Mouse (Mus musculus): Measurements from ENCODE around the gene Hcar1. TPM values are rescaled to one million over a fixed set of nuclear protein-coding genes. Genes with fewer than 3 reads are reported as not detected.

Gene Hcar1
- polyA plus RNA-seq, 1 experiment: 1.1 TPM

DNA sequence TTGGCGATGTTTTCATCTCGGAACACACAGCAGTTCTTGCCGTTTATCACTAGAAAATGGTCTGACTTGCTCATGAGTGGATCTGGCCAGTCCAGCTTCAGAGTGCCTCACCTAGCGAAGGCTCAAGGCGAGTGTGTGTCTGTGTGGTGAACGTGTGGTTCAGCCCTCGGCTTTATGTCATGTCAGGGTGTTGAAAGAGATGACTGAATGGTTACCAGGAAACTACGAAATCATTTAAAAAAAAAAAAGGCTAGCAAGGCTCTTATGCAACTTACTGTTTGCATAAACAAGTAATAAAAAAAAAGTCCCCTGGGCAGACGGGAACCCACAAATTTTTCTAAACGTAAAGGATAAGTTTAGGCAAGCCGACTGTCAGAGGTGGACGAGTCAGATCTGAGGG is 14.5 kb downstream of the Hcar1 start, which contains the start of gene Hcar2:
Gene Hcar2, minus strand, starts transcription at position 135 of the 400 bp plus-strand sequence.
- no peak for DNase-seq (ENCODE audit: extremely low spot score in 1 of 2, low spot score in 1 of 2)

DNA sequence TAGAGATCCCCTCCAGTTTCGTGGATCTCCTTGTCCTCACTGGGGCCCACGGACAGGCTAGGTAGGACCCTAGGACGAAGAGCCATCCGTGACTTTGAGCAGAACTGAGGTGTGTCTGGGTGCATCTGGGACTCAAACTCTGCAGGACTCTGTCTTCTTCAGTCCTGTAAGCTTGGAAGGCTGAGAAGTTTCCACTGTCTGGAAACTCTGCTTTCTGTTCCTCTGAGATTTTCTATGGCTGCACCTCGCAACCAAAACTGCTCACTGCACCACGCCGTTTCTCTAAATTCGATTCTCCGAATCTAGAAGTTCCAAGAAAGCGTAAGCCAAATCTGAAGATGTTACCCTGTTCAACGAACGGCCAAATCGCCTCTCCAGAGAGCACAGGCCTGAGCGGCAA is 15.9 kb downstream of the Hcar1 start:
- no peak for DNase-seq (ENCODE audit: extremely low spot score in 1 of 2, low spot score in 1 of 2)

DNA sequence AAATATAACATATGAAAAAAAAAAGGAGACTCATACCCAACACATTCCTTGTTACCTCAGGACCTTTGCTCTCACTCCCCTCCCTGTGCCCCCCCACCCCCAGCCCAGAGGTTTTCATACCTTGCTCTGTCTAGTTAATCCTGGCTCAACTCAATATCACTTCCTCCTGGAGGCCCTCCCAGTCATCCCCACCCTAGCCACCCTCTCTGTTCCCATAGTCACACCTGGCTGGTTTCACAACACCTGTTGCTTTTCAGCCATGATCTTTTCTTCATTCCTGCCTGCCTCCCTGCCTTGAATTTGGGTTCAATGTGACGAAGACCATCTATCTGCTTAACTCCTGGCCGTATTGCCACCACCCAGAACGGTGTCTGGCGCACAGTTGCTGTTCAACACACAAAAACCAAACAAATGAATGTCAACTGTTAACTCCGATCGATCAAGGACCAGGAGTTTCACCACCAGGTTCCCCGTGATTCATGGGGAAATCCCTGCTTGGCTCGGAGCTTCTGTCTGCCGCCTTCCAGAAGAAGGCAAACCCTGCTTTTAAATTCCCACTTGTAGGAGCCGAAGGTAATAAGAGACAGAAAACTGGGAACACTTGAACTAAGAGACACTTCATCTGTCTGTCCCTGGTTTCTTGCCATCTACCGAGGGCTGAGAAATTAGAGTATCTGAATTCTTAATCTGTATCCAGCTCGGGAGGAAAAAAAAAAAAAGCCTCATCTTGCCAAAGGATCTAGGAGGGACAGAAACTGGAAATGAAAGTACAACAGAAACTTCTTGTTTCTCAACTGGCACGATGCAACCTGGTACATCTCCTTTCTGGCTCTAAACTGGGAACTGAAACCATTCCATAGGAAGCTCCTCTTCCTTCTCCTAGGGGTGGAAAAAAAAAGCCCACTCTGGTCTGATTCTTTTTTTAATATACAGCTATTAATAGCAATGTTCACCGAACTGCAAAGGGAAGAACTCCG is 17.2 kb downstream of the Hcar1 start:
- DNase-seq (ENCODE audit: extremely low spot score in 1 of 2, low spot score in 1 of 2): peak in 1 of 2 experiments; percentile 8

DNA sequence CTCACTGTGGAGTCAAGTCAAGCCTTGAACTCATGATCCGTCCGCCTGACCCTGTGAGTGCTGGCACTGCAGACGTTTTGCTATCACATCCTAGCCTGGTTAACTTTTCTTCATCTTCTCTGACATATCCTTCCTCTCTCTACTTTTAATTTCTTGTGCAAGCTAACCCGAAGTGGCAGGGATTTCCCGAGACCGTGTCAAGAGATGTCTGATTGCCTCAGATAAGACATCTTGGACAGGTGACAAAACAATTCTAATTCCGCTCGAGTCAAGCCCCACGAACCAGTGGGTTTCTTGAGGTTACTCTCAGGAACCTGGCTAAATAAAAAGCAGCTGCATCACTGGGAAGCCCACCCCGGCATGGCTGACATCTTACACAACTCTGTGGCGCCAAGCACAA is 21.0 kb downstream of the Hcar1 start:
- no peak for DNase-seq (ENCODE audit: extremely low spot score in 1 of 2, low spot score in 1 of 2)

DNA sequence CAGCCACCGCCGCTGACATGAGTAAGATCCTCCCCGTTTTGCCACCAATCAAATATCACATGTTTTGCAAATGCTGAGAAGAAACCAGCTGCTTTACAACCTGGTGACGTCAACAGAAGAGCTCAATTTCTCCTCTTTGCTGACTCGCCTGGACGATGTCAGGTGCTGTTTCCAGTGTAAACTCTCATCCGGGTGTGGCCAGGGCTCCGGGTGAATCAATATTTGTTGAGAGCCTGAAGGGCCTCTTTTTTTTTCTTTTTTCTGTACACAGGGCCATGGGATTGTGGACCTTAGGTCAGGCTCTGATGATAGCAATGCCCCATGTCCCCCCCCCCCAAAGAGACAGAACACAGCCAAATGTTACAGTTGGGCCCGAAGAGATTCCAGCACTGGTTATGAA is 25.3 kb downstream of the Hcar1 start:
- DNase-seq (ENCODE audit: extremely low spot score in 1 of 2, low spot score in 1 of 2): no peak

DNA sequence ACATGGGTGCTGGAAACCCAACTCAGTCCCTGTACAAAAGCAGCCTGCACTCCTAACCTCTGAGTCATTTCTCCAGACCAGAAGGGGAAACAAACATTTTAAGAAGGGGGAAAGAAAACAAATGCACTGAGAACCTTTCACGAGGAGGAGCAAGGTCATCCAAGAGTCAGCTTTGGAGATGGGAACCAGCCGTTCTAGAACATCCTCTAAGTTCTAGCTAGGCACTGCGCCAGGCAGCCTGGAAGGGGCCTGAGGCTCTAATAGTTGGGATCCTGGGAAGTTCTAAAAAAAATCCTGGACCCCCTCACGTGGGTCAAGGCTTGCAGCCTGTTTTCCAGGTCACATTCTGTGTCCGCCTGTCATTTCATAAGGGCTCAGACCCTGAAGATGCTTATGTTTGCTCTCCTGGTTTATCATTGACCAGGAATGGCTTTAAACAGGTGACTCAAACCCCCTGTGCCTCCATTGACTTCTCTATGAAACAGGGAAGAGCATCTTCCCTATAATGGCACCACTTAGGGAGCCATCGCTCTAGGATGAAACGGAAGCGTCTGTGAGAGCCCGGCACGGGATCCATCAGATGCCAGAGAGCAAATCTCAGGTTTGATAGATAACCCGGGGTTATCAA is 25.8 kb downstream of the Hcar1 start:
- DNase-seq (ENCODE audit: extremely low spot score in 1 of 2, low spot score in 1 of 2): no peak

DNA sequence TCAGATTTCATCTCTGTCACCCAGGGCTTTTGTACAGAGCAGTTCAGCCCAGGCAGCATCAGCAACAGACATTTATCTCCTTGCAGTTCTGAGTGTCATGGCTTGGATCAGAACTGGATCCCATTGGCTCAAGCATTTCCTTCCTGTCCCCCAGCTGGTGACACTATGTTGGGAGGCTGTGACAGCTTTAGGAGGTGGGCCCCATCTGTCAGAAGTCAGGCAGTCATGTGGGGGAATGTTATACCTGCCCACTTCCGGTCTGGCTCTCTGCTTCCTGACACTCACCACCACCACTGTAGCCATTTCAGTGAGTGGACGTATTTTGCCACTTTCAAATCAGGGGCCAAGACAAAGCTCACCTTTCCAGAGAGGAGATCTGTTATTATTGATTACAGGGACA is 28.4 kb downstream of the Hcar1 start:
- no peak for DNase-seq (ENCODE audit: extremely low spot score in 1 of 2, low spot score in 1 of 2)

DNA sequence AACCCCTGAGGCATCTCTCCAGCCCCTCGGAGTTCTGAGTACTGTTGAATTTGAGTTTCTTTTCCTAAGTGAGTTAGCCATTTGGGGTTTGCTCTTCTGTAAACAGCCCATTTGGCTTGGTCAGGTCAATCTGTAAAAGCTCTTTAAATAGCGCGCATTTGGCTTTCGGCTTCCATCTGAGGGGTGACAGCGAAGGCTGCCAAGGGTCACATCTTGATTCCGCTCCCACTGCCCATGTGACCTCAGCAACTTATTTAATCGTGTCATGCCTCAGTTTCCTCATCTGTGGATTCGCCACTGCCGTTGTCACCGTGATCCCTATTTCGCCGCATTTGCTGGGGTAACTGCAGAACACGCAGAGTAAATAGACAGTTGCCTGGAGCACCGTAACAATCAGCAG is 35.5 kb downstream of the Hcar1 start:
- DNase-seq (ENCODE audit: extremely low spot score in 1 of 2, low spot score in 1 of 2): no peak

DNA sequence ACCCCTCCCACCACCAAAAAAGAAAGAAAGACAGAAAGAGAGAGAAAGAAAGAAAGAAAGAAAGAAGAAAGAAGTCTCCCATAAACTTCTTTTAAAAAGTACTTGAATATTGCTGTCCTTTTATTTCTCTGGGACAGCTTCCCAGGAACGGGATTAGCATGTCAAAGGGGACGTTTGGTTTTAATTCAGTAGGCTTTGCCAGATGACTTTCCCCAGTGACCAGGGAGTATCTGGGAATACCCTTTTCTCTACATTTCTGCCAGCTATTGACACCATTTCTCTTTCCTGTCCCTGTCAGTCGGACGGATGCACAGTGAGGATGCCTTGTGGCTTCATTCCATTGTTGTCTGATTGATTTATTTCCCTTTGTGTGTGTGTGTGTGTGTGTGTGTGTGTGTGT is 36.0 kb downstream of the Hcar1 start:
- DNase-seq (ENCODE audit: extremely low spot score in 1 of 2, low spot score in 1 of 2): no peak

DNA sequence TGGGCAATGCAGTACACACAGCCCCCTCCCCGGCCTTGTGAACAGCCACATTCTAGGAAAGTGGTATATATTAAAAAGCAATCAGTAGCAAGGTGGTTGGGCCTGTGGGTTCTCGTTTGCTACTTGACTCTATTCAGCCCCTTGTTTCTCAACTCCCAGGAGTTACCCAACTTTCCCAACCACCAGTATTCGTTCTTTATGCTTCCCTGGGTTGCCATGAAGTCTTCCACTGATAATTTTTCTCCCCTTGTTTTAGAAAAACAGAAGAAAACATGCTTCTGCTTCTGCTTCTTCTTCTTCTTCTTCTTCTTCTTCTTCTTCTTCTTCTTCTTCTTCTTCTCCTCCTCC is 36.9 kb downstream of the Hcar1 start:
- DNase-seq (ENCODE audit: extremely low spot score in 1 of 2, low spot score in 1 of 2): no peak

DNA sequence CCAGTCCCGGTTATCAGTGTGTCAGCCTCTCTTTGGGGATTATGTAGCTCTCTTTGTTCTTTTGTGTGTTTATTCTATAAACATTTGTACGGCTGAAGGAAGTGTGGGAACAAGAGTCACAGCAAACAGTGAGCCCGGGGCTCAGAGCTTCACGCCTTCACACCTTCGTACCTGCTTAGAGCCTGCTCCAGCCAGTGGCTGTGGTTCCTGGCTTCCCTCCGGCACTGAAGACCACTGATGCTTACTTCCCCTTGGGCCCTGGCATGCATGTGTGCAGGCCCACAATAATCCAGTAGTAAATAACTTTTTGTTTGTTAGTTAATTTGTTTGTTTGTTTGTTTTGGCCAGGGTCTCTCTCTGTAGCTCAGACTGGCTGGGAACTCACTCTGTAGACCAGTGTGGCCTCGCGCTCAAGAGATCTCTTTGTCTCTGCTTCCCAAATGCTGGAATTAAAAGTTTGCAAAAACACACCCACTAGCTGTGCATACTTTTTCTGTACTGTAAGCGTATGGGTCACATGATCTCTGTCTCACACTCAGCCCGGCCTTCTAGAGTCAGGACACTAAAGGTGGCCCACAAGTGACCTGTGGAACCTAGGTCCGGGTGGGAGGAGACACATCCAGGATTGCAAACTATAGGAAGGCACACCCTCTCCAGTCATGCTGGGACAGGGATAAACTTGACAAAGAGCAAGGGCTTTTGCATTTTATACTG is 37.4 kb downstream of the Hcar1 start:
- DNase-seq (ENCODE audit: extremely low spot score in 1 of 2, low spot score in 1 of 2): no peak

DNA sequence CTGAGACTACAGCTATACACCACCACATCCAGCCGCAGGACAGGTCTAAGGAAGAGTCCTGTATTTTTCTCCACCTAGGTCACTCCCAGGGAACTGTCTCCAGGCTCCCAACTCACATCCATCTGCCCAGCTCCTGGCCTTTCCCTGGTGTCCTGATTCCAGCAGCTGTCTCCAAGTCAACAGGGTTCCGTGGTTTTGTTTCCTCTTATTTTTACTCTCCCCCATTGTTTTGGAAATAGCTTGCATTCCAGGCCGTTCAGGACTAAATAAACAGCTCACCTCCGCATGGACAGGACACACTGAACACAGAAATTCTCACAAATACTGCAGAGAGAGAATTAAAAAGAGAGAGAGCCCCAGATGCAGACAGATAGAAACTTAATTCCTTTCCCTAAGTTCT is 42.4 kb downstream of the Hcar1 start:
- DNase-seq (ENCODE audit: extremely low spot score in 1 of 2, low spot score in 1 of 2): no peak

DNA sequence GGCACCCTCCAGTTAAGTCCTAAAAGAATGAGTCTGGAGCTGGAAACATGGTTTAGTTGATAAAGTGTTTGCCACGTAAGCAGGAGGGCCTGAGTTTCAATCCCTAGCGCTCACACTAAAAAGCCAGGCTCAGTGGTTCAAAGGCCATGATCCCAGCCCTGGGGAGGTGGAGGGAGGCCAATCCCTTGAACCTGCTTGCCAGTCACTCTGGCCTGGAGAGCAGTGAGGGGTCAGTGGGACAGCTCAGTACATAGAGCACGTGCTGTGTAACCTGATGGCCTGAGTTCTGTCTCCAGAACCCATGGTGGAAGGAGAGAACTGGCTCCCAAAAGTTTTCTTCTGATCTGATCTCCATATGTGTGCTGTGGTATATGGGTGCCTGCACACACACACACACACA is 45.0 kb downstream of the Hcar1 start:
- DNase-seq (ENCODE audit: extremely low spot score in 1 of 2, low spot score in 1 of 2): no peak

DNA sequence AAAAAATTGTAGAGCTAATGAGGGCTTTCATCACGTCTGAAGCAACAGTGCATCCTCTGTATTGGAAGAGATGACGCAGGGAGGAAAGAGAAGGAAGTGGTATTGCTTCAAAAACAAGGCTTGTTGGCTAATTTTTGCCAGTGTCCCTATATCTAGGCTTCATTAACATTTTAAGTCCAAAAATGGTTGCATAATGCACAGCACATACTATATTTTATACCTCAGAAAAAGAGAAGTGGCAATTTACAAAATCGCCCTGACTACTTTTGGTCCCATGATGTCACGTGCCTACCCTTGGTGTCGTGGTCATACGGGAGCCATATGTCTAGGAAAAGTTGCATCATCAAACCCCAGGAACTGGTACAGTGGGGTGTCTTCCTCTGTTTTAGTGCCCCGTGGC is 47.5 kb downstream of the Hcar1 start:
- DNase-seq (ENCODE audit: extremely low spot score in 1 of 2, low spot score in 1 of 2): no peak

DNA sequence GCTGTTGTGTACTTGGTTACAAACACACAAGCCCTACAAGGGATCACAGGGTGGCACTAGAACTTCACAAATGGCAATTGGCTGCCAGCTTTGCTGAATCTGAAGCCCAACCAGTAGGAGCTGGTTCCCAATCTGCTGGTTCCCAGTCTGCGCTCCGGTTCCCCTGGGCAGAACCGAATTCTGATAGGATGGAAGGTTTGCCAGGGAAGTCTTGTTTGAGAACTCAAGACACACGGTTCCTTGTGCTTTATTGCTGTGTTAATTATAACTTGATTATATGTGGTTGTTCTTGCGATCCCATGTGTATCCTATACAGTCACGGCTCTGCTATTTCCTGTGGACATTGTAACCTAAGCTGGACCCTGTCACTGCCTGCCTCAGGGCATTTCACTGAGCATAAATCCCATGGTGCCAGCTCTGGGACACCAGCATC is 52.1 kb downstream of the Hcar1 start:
- peak in 1 of 2 experiments; percentile 52 for DNase-seq (ENCODE audit: extremely low spot score in 1 of 2, low spot score in 1 of 2)

Other genes with a start within 250 kb of the Hcar1 start
- gene Clip1, start 195.4 kb downstream of the Hcar1 start, polyA plus RNA-seq (2012; rRNA removed): 85.6 and 88.1 TPM in 2 replicates
- 56.0 and 61.6 TPM in 2 replicates for gene Zcchc8, start 158.9 kb downstream of the Hcar1 start, polyA plus RNA-seq (2012; rRNA removed)
- 105 and 129 TPM in 2 replicates for gene Rsrc2, start 130.6 kb downstream of the Hcar1 start, polyA plus RNA-seq (2012; rRNA removed)
- 0.60 and 0.78 TPM in 2 replicates for gene Kntc1, start 130.3 kb downstream of the Hcar1 start, polyA plus RNA-seq (2012; rRNA removed)
- 0.10 TPM in 1 of 2 replicates, not detected in the other for gene Hcar2, start 14.5 kb downstream of the Hcar1 start, polyA plus RNA-seq (2012; rRNA removed)
- 52.0 and 53.2 TPM in 2 replicates for gene Denr, start 27.2 kb upstream of the Hcar1 start, polyA plus RNA-seq (2012; rRNA removed)
- 1.3 and 1.6 TPM in 2 replicates for gene Gm43518, start 47.4 kb upstream of the Hcar1 start, polyA plus RNA-seq (2012; rRNA removed)
- 5.2 and 8.1 TPM in 2 replicates for gene Ccdc62, start 50.7 kb upstream of the Hcar1 start, polyA plus RNA-seq (2012; rRNA removed)
- gene Hip1r, start 93.6 kb upstream of the Hcar1 start, polyA plus RNA-seq (2012; rRNA removed): 40.3 and 41.5 TPM in 2 replicates
- 46.3 and 53.0 TPM in 2 replicates for gene Vps37b, start 152.2 kb upstream of the Hcar1 start, polyA plus RNA-seq (2012; rRNA removed)
- gene Abcb9, start 215.8 kb upstream of the Hcar1 start, polyA plus RNA-seq (2012; rRNA removed): 30.2 and 33.3 TPM in 2 replicates
- gene Ogfod2, start 232.3 kb upstream of the Hcar1 start, polyA plus RNA-seq (2012; rRNA removed): 43.2 and 45.3 TPM in 2 replicates
- 82.8 and 83.4 TPM in 2 replicates for gene Arl6ip4, start 236.1 kb upstream of the Hcar1 start, polyA plus RNA-seq (2012; rRNA removed)